Mouse (Mus musculus): ENCODE measurements around the gene Zfp296.
"Not testable (repeated sequence)": the region's sequence is repeated elsewhere in the genome, so short reads cannot be mapped to it uniquely, and the experiment has no call there.

- not testable (repeated sequence) for TF ChIP-seq CTCF, POLR2A (IDR thresholded peaks at IDR 0.05; ENCODE audit: insufficient read depth, low read depth, low read length)
Observed at GRCm38 (mm10) chr7:19604606-19605214, 27.6 kb downstream of the Zfp296 start.
